In genomic region chr7:105786506-105787284, GRCm38 (mm10) we compare ENCODE assay signal across 8 mouse cellular contexts. TPM values are rescaled to one million over a fixed set of nuclear protein-coding genes. Genes with fewer than 3 reads are reported as not detected.
DNase-seq lines count a peak whose midpoint lies in the region; ATAC-seq and TF ChIP-seq lines count a peak whose summit lies in the region.

No protein-coding gene starts in this region.

- no peak for TF ChIP-seq CTCF in intestine, postnatal 0 days (IDR thresholded peaks at IDR 0.05; ENCODE audit: low read depth)

- no peaks in the 10 kb centered on the region for H3K9me3 ChIP-seq in embryonic facial prominence, embryonic 14.5 days (ENCODE audit: control insufficient read depth, low read length)
- no peaks in the 10 kb centered on the region for H3K9me3 ChIP-seq in intestine, postnatal 0 days (ENCODE audit: control insufficient read depth)
- no peaks in the 10 kb centered on the region for H3K9me3 ChIP-seq in neural tube, embryonic 13.5 days

- H3K9ac ChIP-seq in embryonic facial prominence, embryonic 14.5 days (ENCODE audit: low read depth, low read length), result peak overlapping the region; percentile 99
- H3K9ac ChIP-seq in intestine, postnatal 0 days (ENCODE audit: low read depth, low read length), result peak overlapping the region; percentile 78
- peak overlapping the region; percentile 99 for H3K9ac ChIP-seq in neural tube, embryonic 13.5 days

- H3K4me2 ChIP-seq in embryonic facial prominence, embryonic 14.5 days (ENCODE audit: low read depth, low read length), result peak overlapping the region; percentile 77
- peak overlapping the region; percentile 64 for H3K4me2 ChIP-seq in intestine, postnatal 0 days (replicated peaks; ENCODE audit: low read depth)
- H3K4me2 ChIP-seq in neural tube, embryonic 13.5 days, result peak overlapping the region; percentile 89

- H3K4me1 ChIP-seq in embryonic facial prominence, embryonic 14.5 days (ENCODE audit: control insufficient read depth, insufficient read depth, low read length), result peaks cover 34% of the 10 kb centered on the region
- 0 out of 2 replicates have a peak, but pooled peaks cover 3% of the 10 kb centered on the region for H3K4me1 ChIP-seq in intestine, postnatal 0 days (replicated peaks; ENCODE audit: control insufficient read depth, insufficient read depth, low read length)
- peaks cover 63% of the 10 kb centered on the region for H3K4me1 ChIP-seq in neural tube, embryonic 13.5 days (replicated peaks)

- DNase-seq in kidney, postnatal 10 days, result peak; percentile 35
- no peak for DNase-seq in kidney, adult 8-10 months
- DNase-seq in embryonic facial prominence, embryonic 14.5 days (ENCODE audit: low spot score), result no peak
- DNase-seq in right cerebral cortex, adult 2 months (ENCODE audit: low spot score in 2 of 2), result no peak
- no peak for DNase-seq in c-Kit-positive CD71-positive TER-119-positive erythroid progenitor cells, embryonic 14.5 days (ENCODE audit: low spot score)
- no peak for DNase-seq in frontal cortex, postnatal 36 days (ENCODE audit: low spot score in 2 of 2)

- 3% methylated on average over 19 of the region's 20 CpGs for WGBS in embryonic facial prominence, embryonic 14.5 days
- 11% methylated on average over 18 of the region's 20 CpGs for WGBS in intestine, postnatal 0 days
- 5% methylated on average over 20 of the region's 20 CpGs for WGBS in neural tube, embryonic 13.5 days

- peaks cover 20% of the 10 kb centered on the region for H3K36me3 ChIP-seq in embryonic facial prominence, embryonic 14.5 days (ENCODE audit: control insufficient read depth, insufficient read depth, low read length)
- H3K36me3 ChIP-seq in intestine, postnatal 0 days (ENCODE audit: control insufficient read depth, insufficient read depth), result peaks cover 3% of the 10 kb centered on the region
- H3K36me3 ChIP-seq in neural tube, embryonic 13.5 days, result peaks cover 33% of the 10 kb centered on the region

- H3K4me3 ChIP-seq in embryonic facial prominence, embryonic 14.5 days (ENCODE audit: low read depth, low read length), result peak overlapping the region; percentile 97
- peak overlapping the region; percentile 67 for H3K4me3 ChIP-seq in intestine, postnatal 0 days (ENCODE audit: low read depth, low read length)
- H3K4me3 ChIP-seq in neural tube, embryonic 13.5 days, result peak overlapping the region; percentile 91

- peak; percentile 58 for ATAC-seq in embryonic facial prominence, embryonic 14.5 days (ENCODE audit: low read depth)
- no peak for ATAC-seq in intestine, postnatal 0 days
- peak; percentile 81 for ATAC-seq in neural tube, embryonic 13.5 days (ENCODE audit: low read depth)

- H3K27ac ChIP-seq in embryonic facial prominence, embryonic 14.5 days (replicated peaks; ENCODE audit: low read depth, low read length), result peak overlapping the region; percentile 94
- H3K27ac ChIP-seq in intestine, postnatal 0 days (ENCODE audit: low read depth, low read length), result peak overlapping the region; percentile 66
- peak overlapping the region; percentile 98 for H3K27ac ChIP-seq in neural tube, embryonic 13.5 days (replicated peaks)

- H3K27me3 ChIP-seq in embryonic facial prominence, embryonic 14.5 days (replicated peaks; ENCODE audit: control insufficient read depth, insufficient read depth, low read length), result no peaks in the 10 kb centered on the region
- H3K27me3 ChIP-seq in intestine, postnatal 0 days (replicated peaks; ENCODE audit: control insufficient read depth, insufficient read depth, low read length), result peaks cover 10% of the 10 kb centered on the region; the same call in 1 of the 2 replicates
- H3K27me3 ChIP-seq in neural tube, embryonic 13.5 days, result no peaks in the 10 kb centered on the region

RNA-seq across cellular contexts. Expression of gene Dchs1, which starts 0.8 kb away (rescaled TPM):
- polyA plus RNA-seq in embryonic facial prominence, embryonic 14.5 days (2014; fragmentation: Nextera tagmentation; extraction: Ambion mirVana), result 21.2 and 24.1 TPM in 2 replicates
- 2.2 and 2.4 TPM in 2 replicates for polyA plus RNA-seq in intestine, postnatal 0 days (2015; fragmentation: Nextera tagmentation; extraction: Ambion mirVana)
- 13.5 and 14.7 TPM in 2 replicates for polyA plus RNA-seq in neural tube, embryonic 13.5 days (2015; fragmentation: Nextera tagmentation; extraction: Ambion mirVana)

RNA-seq across cellular contexts. Expression of gene Mrpl17, which starts 24.2 kb away (rescaled TPM):
- polyA plus RNA-seq in embryonic facial prominence, embryonic 14.5 days (2014; fragmentation: Nextera tagmentation; extraction: Ambion mirVana), result 333 and 347 TPM in 2 replicates
- polyA plus RNA-seq in intestine, postnatal 0 days (2015; fragmentation: Nextera tagmentation; extraction: Ambion mirVana), result 255 and 275 TPM in 2 replicates
- polyA plus RNA-seq in neural tube, embryonic 13.5 days (2015; fragmentation: Nextera tagmentation; extraction: Ambion mirVana), result 224 and 230 TPM in 2 replicates

RNA-seq across cellular contexts. Expression of gene Tpp1, which starts 34.7 kb away (rescaled TPM):
- polyA plus RNA-seq in embryonic facial prominence, embryonic 14.5 days (2014; fragmentation: Nextera tagmentation; extraction: Ambion mirVana), result 79.6 and 80.6 TPM in 2 replicates
- 176 and 184 TPM in 2 replicates for polyA plus RNA-seq in intestine, postnatal 0 days (2015; fragmentation: Nextera tagmentation; extraction: Ambion mirVana)
- 48.4 and 49.2 TPM in 2 replicates for polyA plus RNA-seq in neural tube, embryonic 13.5 days (2015; fragmentation: Nextera tagmentation; extraction: Ambion mirVana)

RNA-seq across cellular contexts. Expression of gene Taf10, which starts 42.5 kb away (rescaled TPM):
- 163 and 166 TPM in 2 replicates for polyA plus RNA-seq in embryonic facial prominence, embryonic 14.5 days (2014; fragmentation: Nextera tagmentation; extraction: Ambion mirVana)
- polyA plus RNA-seq in intestine, postnatal 0 days (2015; fragmentation: Nextera tagmentation; extraction: Ambion mirVana), result 164 and 168 TPM in 2 replicates
- polyA plus RNA-seq in neural tube, embryonic 13.5 days (2015; fragmentation: Nextera tagmentation; extraction: Ambion mirVana), result 121 TPM in 2 replicates

RNA-seq across cellular contexts. Expression of gene Rrp8, which starts 49.5 kb away (rescaled TPM):
- polyA plus RNA-seq in embryonic facial prominence, embryonic 14.5 days (2014; fragmentation: Nextera tagmentation; extraction: Ambion mirVana), result 30.9 and 31.2 TPM in 2 replicates
- 12.7 and 15.0 TPM in 2 replicates for polyA plus RNA-seq in intestine, postnatal 0 days (2015; fragmentation: Nextera tagmentation; extraction: Ambion mirVana)
- 26.0 and 26.3 TPM in 2 replicates for polyA plus RNA-seq in neural tube, embryonic 13.5 days (2015; fragmentation: Nextera tagmentation; extraction: Ambion mirVana)
